Mouse (Mus musculus): Measurements from ENCODE around the gene Kcnn1.

- no peak for TF ChIP-seq FLI1 (IDR thresholded peaks at IDR 0.05; ENCODE audit: low read length)
- TF ChIP-seq GATA1 (IDR thresholded peaks at IDR 0.05; ENCODE audit: borderline replicate concordance, low read length) = no peak
Measured at GRCm38 (mm10) chr8:70897681-70898413, 34.8 kb upstream of the Kcnn1 start.
